Mouse (Mus musculus): Measurements from ENCODE around the gene Scnn1a. TPM values are rescaled to one million over a fixed set of nuclear protein-coding genes. Genes with fewer than 3 reads are reported as not detected.

Scnn1a gene
- polyA plus RNA-seq, 1 experiment = 11.9 TPM

GRCm38 (mm10) chr6:125367758-125368371 is 47.4 kb downstream of the Scnn1a start:
- H3K4me1 ChIP-seq (ENCODE audit: control insufficient read depth, insufficient read depth, insufficient read length, low read length) = peaks cover 30% of the 10 kb centered on the region
- no peaks in the 10 kb centered on the region for H3K27me3 ChIP-seq (ENCODE audit: control insufficient read depth, insufficient read depth, low read length)
- no peak overlapping the region for H3K4me3 ChIP-seq (ENCODE audit: low read depth, low read length)
- peak overlapping the region; percentile 27 for H3K27ac ChIP-seq (ENCODE audit: insufficient read depth, low read depth, low read length)
- TF ChIP-seq CTCF (IDR thresholded peaks at IDR 0.05; ENCODE audit: extremely low read depth, insufficient read length, insufficient replicate concordance, low read depth, low read length) (no peak), POLR2A (IDR thresholded peaks at IDR 0.05; ENCODE audit: low read depth, low read length) (no peak)
- 27% methylated on average over 4 of the region's 4 CpGs for WGBS
- H3K36me3 ChIP-seq (ENCODE audit: control insufficient read depth, insufficient read depth, low read length) = peaks cover 27% of the 10 kb centered on the region

- Histone ChIP-seq H3K27me3 (ENCODE audit: control insufficient read depth, insufficient read depth, low read length) (no peaks in the 10 kb centered on the region), H3K27ac (ENCODE audit: insufficient read depth, low read depth, low read length) (no peak overlapping the region), H3K36me3 (ENCODE audit: control insufficient read depth, insufficient read depth, low read length) (peaks cover 31% of the 10 kb centered on the region), H3K4me1 (ENCODE audit: control insufficient read depth, insufficient read depth, insufficient read length, low read length) (peaks cover 25% of the 10 kb centered on the region), H3K4me3 (ENCODE audit: low read depth, low read length) (no peak overlapping the region)
- WGBS = 91% methylated on average over 6 of the region's 6 CpGs
- TF ChIP-seq CTCF (IDR thresholded peaks at IDR 0.05; ENCODE audit: extremely low read depth, insufficient read length, insufficient replicate concordance, low read depth, low read length) (no peak), POLR2A (IDR thresholded peaks at IDR 0.05; ENCODE audit: low read depth, low read length) (no peak)
Measured at GRCm38 (mm10) chr6:125377042-125377441, 56.6 kb downstream of the Scnn1a start.

GRCm38 (mm10) chr6:125377582-125378451 is 57.4 kb downstream of the Scnn1a start:
- WGBS = 46% methylated on average over 16 of the region's 16 CpGs
- Histone ChIP-seq H3K27me3 (ENCODE audit: control insufficient read depth, insufficient read depth, low read length) (no peaks in the 10 kb centered on the region), H3K4me1 (ENCODE audit: control insufficient read depth, insufficient read depth, insufficient read length, low read length) (peaks cover 27% of the 10 kb centered on the region), H3K27ac (ENCODE audit: insufficient read depth, low read depth, low read length) (peak overlapping the region; percentile 64), H3K4me3 (ENCODE audit: low read depth, low read length) (peak overlapping the region; percentile 38), H3K36me3 (ENCODE audit: control insufficient read depth, insufficient read depth, low read length) (peaks cover 25% of the 10 kb centered on the region)
- TF ChIP-seq POLR2A (IDR thresholded peaks at IDR 0.05; ENCODE audit: low read depth, low read length) (0 out of 2 replicates have a peak, but pooled peaks have one; percentile 0), CTCF (IDR thresholded peaks at IDR 0.05; ENCODE audit: extremely low read depth, insufficient read length, insufficient replicate concordance, low read depth, low read length) (no peak)

GRCm38 (mm10) chr6:125378621-125379020 is 58.2 kb downstream of the Scnn1a start:
- Histone ChIP-seq H3K27ac (ENCODE audit: insufficient read depth, low read depth, low read length) (peak overlapping the region; percentile 64; the same call in 1 of the 2 replicates), H3K27me3 (ENCODE audit: control insufficient read depth, insufficient read depth, low read length) (no peaks in the 10 kb centered on the region), H3K4me3 (ENCODE audit: low read depth, low read length) (peak overlapping the region; percentile 38), H3K36me3 (ENCODE audit: control insufficient read depth, insufficient read depth, low read length) (peaks cover 22% of the 10 kb centered on the region), H3K4me1 (ENCODE audit: control insufficient read depth, insufficient read depth, insufficient read length, low read length) (peaks cover 27% of the 10 kb centered on the region)
- TF ChIP-seq POLR2A (IDR thresholded peaks at IDR 0.05; ENCODE audit: low read depth, low read length) (no peak), CTCF (IDR thresholded peaks at IDR 0.05; ENCODE audit: extremely low read depth, insufficient read length, insufficient replicate concordance, low read depth, low read length) (no peak)
- WGBS = 63% methylated on average over 6 of the region's 6 CpGs

- 35% methylated on average over 9 of the region's 9 CpGs for WGBS
- TF ChIP-seq CTCF (IDR thresholded peaks at IDR 0.05; ENCODE audit: extremely low read depth, insufficient read length, insufficient replicate concordance, low read depth, low read length) = no peak
- TF ChIP-seq POLR2A (IDR thresholded peaks at IDR 0.05; ENCODE audit: low read depth, low read length) = no peak
- peaks cover 27% of the 10 kb centered on the region for H3K4me1 ChIP-seq (ENCODE audit: control insufficient read depth, insufficient read depth, insufficient read length, low read length)
- peak overlapping the region; percentile 88 for H3K27ac ChIP-seq (ENCODE audit: insufficient read depth, low read depth, low read length)
- H3K4me3 ChIP-seq (ENCODE audit: low read depth, low read length) = peak overlapping the region; percentile 85
- no peaks in the 10 kb centered on the region for H3K27me3 ChIP-seq (ENCODE audit: control insufficient read depth, insufficient read depth, low read length)
- H3K36me3 ChIP-seq (ENCODE audit: control insufficient read depth, insufficient read depth, low read length) = peaks cover 17% of the 10 kb centered on the region
Measured at GRCm38 (mm10) chr6:125379781-125380180, 59.3 kb downstream of the Scnn1a start.

GRCm38 (mm10) chr6:125380372-125381360 is 60.2 kb downstream of the Scnn1a start, which contains the start of gene Plekhg6:
TSS of gene Plekhg6 (minus strand) at chr6:125380793.
- peak within 1 kb of the TSS; percentile 85 for H3K4me3 ChIP-seq (ENCODE audit: low read depth, low read length)
- H3K36me3 ChIP-seq (ENCODE audit: control insufficient read depth, insufficient read depth, low read length) = peaks cover 11% of the 10 kb centered on the region
- WGBS = 9% methylated on average over 40 of the region's 40 CpGs
- H3K4me1 ChIP-seq (ENCODE audit: control insufficient read depth, insufficient read depth, insufficient read length, low read length) = peaks cover 29% of the 10 kb centered on the region
- H3K27ac ChIP-seq (ENCODE audit: insufficient read depth, low read depth, low read length) = peak within 1 kb of the TSS; percentile 88
- TF ChIP-seq CTCF (IDR thresholded peaks at IDR 0.05; ENCODE audit: extremely low read depth, insufficient read length, insufficient replicate concordance, low read depth, low read length) (no peak), POLR2A (IDR thresholded peaks at IDR 0.05; ENCODE audit: low read depth, low read length) (peak; percentile 42)
- no peaks in the 10 kb centered on the region for H3K27me3 ChIP-seq (ENCODE audit: control insufficient read depth, insufficient read depth, low read length)

Data from small intestine, adult 2 months (tissue).